Mouse (Mus musculus): ENCODE measurements at regions not wholly inside any gene's neighbourhood (a gene's known extent, or its start where the extent isn't known, plus 50 kb on each side); places are given as distances from the start of the nearest gene placed in this dataset.

GRCm38 (mm10) chr16:77405181-77405818, 196.6 kb downstream of the Gm11146 start:
- TF ChIP-seq CTCF (IDR thresholded peaks at IDR 0.05; ENCODE audit: low read depth, low read length) (no peak), GATA1 (IDR thresholded peaks at IDR 0.05; ENCODE audit: borderline replicate concordance, low read length) (no peak), GATA2 (IDR thresholded peaks at IDR 0.05; ENCODE audit: borderline replicate concordance, low read depth, low read length) (no peak)

All from G1E (cell line).